In the genomic region with DNA sequence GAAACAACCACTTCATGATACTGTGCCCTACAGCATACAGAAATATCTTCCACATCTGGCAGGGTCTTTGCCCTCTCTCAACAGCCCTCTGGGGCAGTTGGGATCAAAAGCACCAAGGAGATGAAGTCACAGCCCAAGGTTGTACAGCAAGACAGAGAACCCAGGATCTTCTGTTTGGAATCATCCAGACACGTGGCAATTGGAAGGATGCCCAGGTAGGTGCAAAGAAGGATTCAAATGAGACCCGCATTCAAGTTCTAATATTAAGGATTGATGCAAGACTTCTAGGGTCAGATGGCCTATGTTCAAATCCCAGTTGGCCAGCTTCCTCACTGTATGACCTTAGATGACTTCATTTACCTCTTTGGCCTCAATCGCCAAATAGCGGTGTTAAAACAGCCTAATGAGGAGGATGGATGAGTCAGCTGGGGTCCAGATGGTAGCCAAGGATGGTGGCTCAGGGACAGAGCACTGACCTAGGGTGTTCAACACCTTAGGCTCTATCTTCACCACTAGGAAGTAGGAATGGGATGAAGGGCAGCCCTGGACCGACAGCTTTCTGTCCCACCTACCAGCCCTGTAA, we compare ENCODE assay signal across 34 mouse cellular contexts. TPM values are rescaled to one million over a fixed set of nuclear protein-coding genes. Genes with fewer than 3 reads are reported as not detected.
"Had no signal": no experiment of that assay in that cellular context is flagged by ENCODE, and none has a peak within 500 bp of the region (broad histone marks: within the 10 kb centered on the region; RNA-seq: fewer than 3 reads in every experiment).

No protein-coding gene starts in this region.

- DNase-seq: cerebellum, adult 9-10 months; cerebellum, postnatal 14 days; embryo, embryonic 11 days; forebrain, postnatal 0 days; gastrocnemius, adult 2 months; gastrocnemius, postnatal 10 days; gastrocnemius, postnatal 14 days; gastrocnemius, postnatal 25 days; gastrocnemius, postnatal 36 days; heart, adult 18-20 months; heart, adult 2 months had no signal

- H3K9me3 ChIP-seq: embryonic facial prominence, embryonic 10.5 days; embryonic facial prominence, embryonic 12.5 days; embryonic facial prominence, embryonic 13.5 days; embryonic facial prominence, embryonic 15.5 days; forebrain, embryonic 10.5 days; forebrain, embryonic 12.5 days; forebrain, embryonic 13.5 days; forebrain, embryonic 15.5 days; heart, embryonic 10.5 days had no signal

- H3K4me3 ChIP-seq: embryonic facial prominence, embryonic 10.5 days; embryonic facial prominence, embryonic 12.5 days; embryonic facial prominence, embryonic 13.5 days; embryonic facial prominence, embryonic 15.5 days; erythroblast, embryonic 14.5 days; forebrain, embryonic 10.5 days; forebrain, embryonic 12.5 days; forebrain, embryonic 13.5 days; forebrain, embryonic 15.5 days; gastrocnemius, adult 2 months; heart, adult 2 months; heart, embryonic 10.5 days had no signal

- H3K36me3 ChIP-seq: embryonic facial prominence, embryonic 10.5 days; embryonic facial prominence, embryonic 12.5 days; embryonic facial prominence, embryonic 13.5 days; embryonic facial prominence, embryonic 15.5 days; forebrain, embryonic 10.5 days; forebrain, embryonic 12.5 days; forebrain, embryonic 15.5 days; heart, embryonic 10.5 days had no signal

- H3K9ac ChIP-seq: embryonic facial prominence, embryonic 12.5 days; embryonic facial prominence, embryonic 13.5 days; embryonic facial prominence, embryonic 15.5 days; forebrain, embryonic 12.5 days; forebrain, embryonic 13.5 days; forebrain, embryonic 15.5 days; forebrain, postnatal 0 days had no signal

- ATAC-seq: forebrain, embryonic 13.5 days; forebrain, embryonic 14.5 days; forebrain, embryonic 15.5 days; forebrain, embryonic 16.5 days; forebrain, postnatal 0 days had no signal

- H3K27ac ChIP-seq: embryonic facial prominence, embryonic 10.5 days; embryonic facial prominence, embryonic 12.5 days; embryonic facial prominence, embryonic 13.5 days; embryonic facial prominence, embryonic 15.5 days; forebrain, embryonic 10.5 days; forebrain, embryonic 12.5 days; forebrain, embryonic 13.5 days; gastrocnemius, adult 2 months; heart, adult 2 months; heart, embryonic 10.5 days had no signal

- H3K4me2 ChIP-seq: embryonic facial prominence, embryonic 12.5 days; embryonic facial prominence, embryonic 13.5 days; embryonic facial prominence, embryonic 15.5 days; forebrain, embryonic 12.5 days; forebrain, embryonic 13.5 days; forebrain, embryonic 15.5 days; heart, embryonic 11.5 days had no signal

RNA-seq across cellular contexts. Expression of gene Dusp15, which starts 3.0 kb away (rescaled TPM):
- total RNA-seq: common myeloid progenitor, adult 5-6 weeks; granulocyte monocyte progenitor cell, adult 5-6 weeks; heart, adult 18-20 months; heart, adult 2 months; heart, adult 8-10 months had no signal
- polyA plus RNA-seq: erythroblast, embryonic 14.5 days had no signal

RNA-seq across cellular contexts. Expression of gene Ttll9, which starts 13.8 kb away (rescaled TPM):
- total RNA-seq: gastrocnemius, adult 18-20 months; gastrocnemius, adult 2 months; gastrocnemius, adult 8-10 months; gastrocnemius, postnatal 10 days; gastrocnemius, postnatal 14 days; gastrocnemius, postnatal 25 days; gastrocnemius, postnatal 36 days; gastrocnemius, postnatal 4 days; heart, adult 18-20 months; heart, adult 2 months; heart, adult 8-10 months had no signal
- polyA plus RNA-seq: erythroblast, embryonic 14.5 days had no signal

RNA-seq across cellular contexts. Expression of gene Foxs1, which starts 15.5 kb away (rescaled TPM):
- total RNA-seq: common myeloid progenitor, adult 5-6 weeks; granulocyte monocyte progenitor cell, adult 5-6 weeks had no signal
- polyA plus RNA-seq: erythroblast, embryonic 14.5 days had no signal

RNA-seq across cellular contexts. Expression of gene Mylk2, which starts 37.4 kb away (rescaled TPM):
- total RNA-seq: common myeloid progenitor, adult 5-6 weeks; granulocyte monocyte progenitor cell, adult 5-6 weeks had no signal
- polyA plus RNA-seq: cerebellum, adult 2 months; cortical plate, adult 2 months; embryonic facial prominence, embryonic 13.5 days; erythroblast, embryonic 14.5 days; forebrain, embryonic 11.5 days; forebrain, embryonic 12.5 days; forebrain, embryonic 13.5 days; forebrain, embryonic 14.5 days; forebrain, embryonic 15.5 days; forebrain, embryonic 16.5 days; forebrain, postnatal 0 days; frontal cortex, adult 2 months; heart, embryonic 11.5 days had no signal
